Mouse (Mus musculus) induced T-regulatory cell, adult 2 months (primary cell): ENCODE data around the gene Sgta.
"Not testable (repeated sequence)": the region's sequence is repeated elsewhere in the genome, so short reads cannot be mapped to it uniquely, and the experiment has no call there.

ENCODE experiments used
- DNase-seq: peaks from one replicate; pipeline ENCODE4 v3.0.0-alpha.2; 2012; ENCODE audit warnings: low read depth

The Sgta gene

GRCm38 (mm10) chr10:81059603-81060543 is at the start of gene Sgta:
Gene Sgta, minus strand, starts transcription at chr10:81060181.
- DNase-seq, result peak; percentile 99

- peak; percentile 93 for DNase-seq
Observed at GRCm38 (mm10) chr10:81106113-81106721, 46.2 kb upstream of the Sgta start.

GRCm38 (mm10) chr10:81105565-81106112 is 45.7 kb upstream of the Sgta start, which contains the start of gene Map2k2:
Gene Map2k2, plus strand, starts transcription at chr10:81105915.
- peak; percentile 99 for DNase-seq

- DNase-seq, result no peak
Observed at GRCm38 (mm10) chr10:81094931-81095678, 35.1 kb upstream of the Sgta start.

GRCm38 (mm10) chr10:81092465-81093250 is 32.7 kb upstream of the Sgta start:
- DNase-seq, result no peak

GRCm38 (mm10) chr10:81090621-81091020 is 30.6 kb upstream of the Sgta start:
- DNase-seq, result no peak

GRCm38 (mm10) chr10:81089216-81089615 is 29.2 kb upstream of the Sgta start:
- DNase-seq, result no peak

- peak; percentile 67 for DNase-seq
Observed at GRCm38 (mm10) chr10:81087021-81087420, 27.0 kb upstream of the Sgta start.

GRCm38 (mm10) chr10:81082168-81082960 is 22.4 kb upstream of the Sgta start:
- DNase-seq, result peak; percentile 87

- no peak for DNase-seq
Observed at GRCm38 (mm10) chr10:81080008-81080655, 20.2 kb upstream of the Sgta start.

- no peak for DNase-seq
Observed at GRCm38 (mm10) chr10:81077916-81078315, 17.9 kb upstream of the Sgta start.

GRCm38 (mm10) chr10:81076356-81076755 is 16.4 kb upstream of the Sgta start:
- DNase-seq, result no peak

- DNase-seq, result no peak
Observed at GRCm38 (mm10) chr10:81075734-81076133, 15.8 kb upstream of the Sgta start.

GRCm38 (mm10) chr10:81073464-81073863 is 13.5 kb upstream of the Sgta start:
- peak; percentile 57 for DNase-seq

- no peak for DNase-seq
Observed at GRCm38 (mm10) chr10:81072290-81072689, 12.3 kb upstream of the Sgta start.

GRCm38 (mm10) chr10:81069836-81070235 is 9.9 kb upstream of the Sgta start, which contains the start of gene Thop1:
Gene Thop1, plus strand, starts transcription at chr10:81070035.
- DNase-seq, result peak; percentile 100

GRCm38 (mm10) chr10:81068706-81069105 is 8.7 kb upstream of the Sgta start:
- DNase-seq, result no peak

- not testable (repeated sequence) for DNase-seq
Observed at GRCm38 (mm10) chr10:81064519-81064918, 4.5 kb upstream of the Sgta start.

GRCm38 (mm10) chr10:81062710-81063109 is 2.7 kb upstream of the Sgta start:
- no peak for DNase-seq

- DNase-seq, result no peak
Observed at GRCm38 (mm10) chr10:81058896-81059295, 1.1 kb downstream of the Sgta start.
